Mouse (Mus musculus) heart, embryonic 15.5 days (tissue): ENCODE results near the gene Nxpe5. TPM values are rescaled to one million over a fixed set of nuclear protein-coding genes. Genes with fewer than 3 reads are reported as not detected.
A peak's percentile ranks its signal among the peaks of the same experiment; 100 is the strongest.

ENCODE experiments used
- ATAC-seq: fragments of 200-750 bp; cut with Nextera tagmentation; replicated peaks from 2 replicates; pipeline ENCODE4 v1.8.0; 2017; ENCODE audit warnings: low read depth, moderate TSS enrichment; ENCODE audit not compliant: insufficient number of reproducible peaks, insufficient read depth, low FRiP score
- H3K27ac ChIP-seq: fragments of 300-500 bp; sonication (generic); 2 replicates; pipeline ENCODE4 v1.5.1; 2015; ENCODE audit warnings: mild to moderate bottlenecking, inconsistent platforms
- H3K27me3 ChIP-seq: fragments of 300-500 bp; sonication (generic); 2 replicates; pipeline ENCODE4 v1.6.1; 2015; ENCODE audit warnings: inconsistent platforms
- H3K36me3 ChIP-seq: fragments of 300-500 bp; sonication (generic); 2 replicates; pipeline ENCODE4 v1.6.1; 2015; ENCODE audit warnings: mild to moderate bottlenecking, inconsistent platforms
- H3K4me1 ChIP-seq: fragments of 300-500 bp; sonication (generic); replicated peaks from 2 replicates; pipeline ENCODE4 v1.6.1; 2015; ENCODE audit warnings: inconsistent platforms
- H3K4me2 ChIP-seq: fragments of 300-500 bp; sonication (generic); 2 replicates; pipeline ENCODE4 v1.6.1; 2015; ENCODE audit warnings: inconsistent platforms, mild to moderate bottlenecking, moderate library complexity
- H3K4me3 ChIP-seq: fragments of 300-500 bp; sonication (generic); 2 replicates; pipeline ENCODE4 v1.5.1; 2015; ENCODE audit warnings: mild to moderate bottlenecking, inconsistent platforms
- H3K9ac ChIP-seq: fragments of 300-500 bp; sonication (generic); 2 replicates; pipeline ENCODE4 v1.6.1; 2015; ENCODE audit warnings: mild to moderate bottlenecking, inconsistent platforms
- H3K9me3 ChIP-seq: fragments of 300-500 bp; sonication (generic); replicated peaks from 2 replicates; pipeline ENCODE4 v1.6.1; 2016; ENCODE audit warnings: inconsistent platforms
- WGBS: fragments of 180-500 bp; shearing (Covaris S2); methylation state at CpG from one replicate; pipeline ENCODE4 v1.1.7; 2015; ENCODE audit warnings: mixed read lengths; 5-methylcytosine and 5-hydroxymethylcytosine counted together
- polyA plus RNA-seq: library from polyadenylated mRNA; unstranded; fragments of >200 nt; fragmentation: Nextera tagmentation; extraction: Ambion mirVana; gene quantifications from 2 replicates; pipeline ENCODE4 v1.2.1, GENCODE M21; 2015

Nxpe5 gene
- polyA plus RNA-seq, 1 experiment from 2014 or later = not detected

DNA sequence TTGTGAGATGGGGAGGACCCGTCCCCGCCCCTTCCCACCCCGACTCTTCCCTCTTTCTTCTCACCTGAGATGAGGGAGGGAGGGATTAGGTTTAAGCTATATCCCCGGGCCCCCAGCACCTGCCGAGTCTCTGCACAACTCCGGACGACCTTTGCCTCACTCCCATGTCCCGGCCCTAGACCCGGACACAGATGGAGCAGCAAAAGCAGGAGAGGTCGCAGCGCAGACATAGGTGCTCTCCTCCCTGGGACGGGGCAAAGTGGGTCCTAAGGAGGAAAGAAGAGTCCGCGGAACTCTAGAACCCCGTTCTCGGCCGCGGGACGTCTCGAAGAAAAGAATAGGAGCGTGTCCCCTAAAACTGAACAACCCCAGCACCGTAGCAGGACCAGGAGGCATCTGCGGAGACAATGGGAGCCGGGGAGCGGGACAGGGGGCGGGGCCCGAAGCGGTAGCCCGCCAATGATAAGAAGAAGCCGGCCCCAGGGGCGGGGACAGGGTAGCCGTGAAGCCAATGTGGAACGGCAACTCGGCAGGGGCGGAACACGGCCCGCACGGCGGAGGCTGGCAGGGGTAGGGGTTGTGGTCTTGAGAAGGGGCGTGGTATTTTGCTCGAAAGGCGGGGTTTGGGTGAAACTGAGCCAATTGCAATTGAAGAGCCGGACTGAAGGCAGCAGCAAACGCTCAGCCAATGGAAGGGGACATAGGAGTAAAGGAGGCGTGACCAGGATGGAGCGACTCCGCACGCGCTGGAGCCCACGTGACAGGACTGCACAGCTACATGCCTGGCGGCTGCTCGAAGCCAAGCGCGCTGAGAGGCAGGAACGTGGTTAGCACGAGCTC is 54.1 kb downstream of the Nxpe5 start, which contains the start of the genes Gm43720, Gpc2 and Stag3:
TSS of gene Gm43720 (minus strand) at position 374 of the 840 bp plus-strand sequence.
TSS of gene Gpc2 (minus strand) at position 421 of the 840 bp plus-strand sequence.
TSS of gene Stag3 (plus strand) at position 656 of the 840 bp plus-strand sequence.
- Histone ChIP-seq H3K36me3 (no peaks in the 10 kb centered on the region), H3K4me1 (peaks cover 21% of the 10 kb centered on the region), H3K9ac (peak within 1 kb of the TSS; percentile 58), H3K27me3 (no peaks in the 10 kb centered on the region), H3K9me3 (no peaks in the 10 kb centered on the region), H3K27ac (no peak within 1 kb of the TSS), H3K4me2 (peak within 1 kb of the TSS; percentile 89), H3K4me3 (peak within 1 kb of the TSS; percentile 61)
- WGBS = 1% methylated on average over 56 of the region's 56 CpGs
- peak; percentile 98 for ATAC-seq

DNA sequence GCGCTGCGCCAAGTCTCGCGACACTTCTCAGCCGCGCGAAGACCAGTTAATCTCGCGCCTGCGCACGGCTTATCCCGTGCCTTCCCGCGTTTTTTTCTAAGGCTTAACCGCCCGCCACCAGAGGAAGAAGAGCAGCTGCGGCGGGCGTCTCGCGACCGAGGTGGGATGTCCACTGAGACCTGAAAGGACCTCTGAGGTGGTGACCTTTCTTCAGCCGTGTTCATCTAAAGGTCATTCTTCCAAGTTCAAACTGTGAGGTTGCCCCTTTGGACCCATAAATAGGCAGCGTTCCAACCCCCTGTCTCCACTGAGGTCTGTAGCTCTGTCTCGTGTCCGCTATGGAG is 54.7 kb downstream of the Nxpe5 start:
- no peak for ATAC-seq
- WGBS = 22% methylated on average over 26 of the region's 26 CpGs
- Histone ChIP-seq H3K4me2 (peak overlapping the region; percentile 89), H3K27ac (no peak overlapping the region), H3K27me3 (no peaks in the 10 kb centered on the region), H3K4me1 (peaks cover 18% of the 10 kb centered on the region), H3K36me3 (no peaks in the 10 kb centered on the region), H3K4me3 (peak overlapping the region; percentile 61), H3K9ac (no peak overlapping the region), H3K9me3 (no peaks in the 10 kb centered on the region)

DNA sequence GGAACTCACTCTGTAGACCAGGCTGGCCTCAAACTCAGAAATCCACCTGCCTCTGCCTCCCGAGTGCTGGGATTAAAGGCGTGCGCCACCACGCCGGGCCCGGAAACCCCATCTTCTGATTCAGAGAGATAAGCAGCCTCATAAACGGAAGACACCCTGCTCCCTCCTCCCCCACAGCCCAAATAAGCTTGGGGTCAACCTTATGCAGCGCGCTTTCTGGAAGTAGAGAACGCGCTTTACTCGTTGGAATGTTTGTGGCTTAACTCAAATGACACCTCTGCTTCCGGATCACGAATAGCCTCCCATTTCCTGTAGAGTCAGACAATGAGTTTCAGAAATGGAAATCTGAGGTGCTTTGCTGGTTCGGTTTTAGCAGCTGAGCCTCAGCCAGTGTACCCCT is 55.1 kb downstream of the Nxpe5 start:
- Histone ChIP-seq H3K4me3 (no peak overlapping the region), H3K4me2 (no peak overlapping the region), H3K9ac (no peak overlapping the region), H3K36me3 (no peaks in the 10 kb centered on the region), H3K9me3 (no peaks in the 10 kb centered on the region), H3K4me1 (peaks cover 14% of the 10 kb centered on the region), H3K27ac (no peak overlapping the region), H3K27me3 (no peaks in the 10 kb centered on the region)
- no peak for ATAC-seq
- WGBS = 85% methylated on average over 15 of the region's 15 CpGs

DNA sequence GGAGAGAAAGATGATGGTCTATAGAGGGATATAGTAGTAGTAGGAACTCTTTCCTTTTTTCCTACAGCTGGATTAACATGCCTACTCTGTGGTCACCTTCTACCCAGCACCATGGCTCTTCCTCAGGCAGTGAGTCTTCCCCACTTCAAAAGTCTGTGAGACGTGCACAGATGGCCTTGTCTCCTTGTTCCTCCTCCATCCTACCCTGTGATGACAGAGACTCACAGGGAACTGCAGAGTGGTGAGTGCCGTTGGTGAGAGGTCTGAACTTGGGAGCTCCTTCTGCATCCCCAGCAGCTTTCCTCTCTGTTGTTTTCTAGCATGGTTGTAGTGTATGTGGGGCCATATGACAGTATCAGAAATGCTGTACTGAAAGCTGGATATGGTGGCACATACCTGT is 56.1 kb downstream of the Nxpe5 start:
- WGBS = 65% methylated on average over 2 of the region's 2 CpGs
- no peak for ATAC-seq

DNA sequence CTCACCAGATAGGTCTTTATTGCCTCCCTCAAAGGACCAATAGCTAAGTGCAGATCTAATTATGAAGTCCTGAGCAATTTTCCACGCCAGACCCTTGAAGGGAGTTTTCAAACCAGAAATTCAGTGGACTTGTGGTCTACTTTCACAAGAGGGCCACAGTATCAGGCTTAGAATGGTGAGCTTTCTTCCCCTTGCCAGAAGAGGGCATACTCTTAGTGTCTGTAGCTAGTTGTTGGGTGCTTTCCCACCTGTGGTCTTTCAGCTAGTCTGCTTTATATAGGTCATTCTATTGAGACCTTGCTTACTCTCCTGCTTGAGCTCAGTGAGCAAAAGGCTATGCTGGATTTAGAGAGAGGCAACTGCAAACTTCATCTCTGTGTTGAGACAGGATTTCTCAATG is 57.8 kb downstream of the Nxpe5 start:
- Histone ChIP-seq H3K9me3 (no peaks in the 10 kb centered on the region), H3K36me3 (no peaks in the 10 kb centered on the region), H3K27me3 (no peaks in the 10 kb centered on the region), H3K9ac (no peak overlapping the region), H3K4me3 (no peak overlapping the region), H3K4me1 (peaks cover 13% of the 10 kb centered on the region), H3K4me2 (no peak overlapping the region), H3K27ac (no peak overlapping the region)
- 57% methylated on average over 1 of the region's 1 CpGs for WGBS
- no peak for ATAC-seq

More for the DNA sequence above, 56.1 kb downstream of the Nxpe5 start:
- H3K4me3 ChIP-seq = no peak overlapping the region
- no peaks in the 10 kb centered on the region for H3K9me3 ChIP-seq
- no peaks in the 10 kb centered on the region for H3K36me3 ChIP-seq
- no peaks in the 10 kb centered on the region for H3K27me3 ChIP-seq
- H3K4me2 ChIP-seq = no peak overlapping the region
- peaks cover 13% of the 10 kb centered on the region for H3K4me1 ChIP-seq
- H3K9ac ChIP-seq = no peak overlapping the region
- H3K27ac ChIP-seq = no peak overlapping the region

DNA sequence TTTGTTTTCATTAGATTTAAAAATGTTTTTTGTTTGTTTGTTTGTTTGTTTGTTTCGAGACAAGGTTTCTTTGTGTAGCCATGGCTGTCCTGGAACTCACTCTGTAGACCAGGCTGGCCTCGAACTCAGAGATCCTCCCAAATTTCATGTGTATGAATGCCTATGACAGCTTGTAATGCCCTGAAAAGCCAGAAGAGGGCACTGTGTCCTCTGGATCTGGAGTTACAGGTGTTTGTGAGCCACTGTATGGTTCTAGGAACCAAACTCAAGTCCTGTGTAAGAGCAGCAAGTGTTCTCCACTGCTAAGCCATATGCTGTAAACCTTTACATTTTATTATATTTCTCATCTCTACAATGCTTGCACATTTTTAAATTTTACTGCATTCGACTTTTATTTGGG is 62.2 kb downstream of the Nxpe5 start:
- Histone ChIP-seq H3K4me3 (no peak overlapping the region), H3K4me1 (no peaks in the 10 kb centered on the region), H3K27me3 (no peaks in the 10 kb centered on the region), H3K4me2 (no peak overlapping the region), H3K27ac (no peak overlapping the region), H3K36me3 (no peaks in the 10 kb centered on the region), H3K9ac (no peak overlapping the region), H3K9me3 (no peaks in the 10 kb centered on the region)
- 68% methylated on average over 3 of the region's 3 CpGs for WGBS
- no peak for ATAC-seq

DNA sequence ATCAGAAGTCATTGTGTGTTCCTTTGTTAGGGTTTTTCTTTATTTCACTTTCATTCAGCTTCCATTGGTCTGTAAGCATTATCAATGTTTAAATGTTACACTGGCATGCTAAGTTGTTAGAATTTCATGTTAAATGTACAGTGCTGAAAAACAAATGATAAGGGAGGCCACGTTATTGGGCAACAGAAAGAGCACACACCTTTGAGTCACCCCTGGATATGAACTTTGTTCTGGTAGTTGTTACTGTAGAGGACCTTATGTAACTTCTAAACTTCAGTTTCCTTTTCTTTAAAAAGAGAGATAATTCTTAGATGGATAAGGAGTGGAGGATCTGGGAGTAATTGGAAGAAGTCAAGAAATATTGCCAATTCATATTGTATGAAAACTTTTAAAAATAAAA is 65.9 kb downstream of the Nxpe5 start:
- Histone ChIP-seq H3K27ac (no peak overlapping the region), H3K9me3 (no peaks in the 10 kb centered on the region), H3K4me3 (no peak overlapping the region), H3K36me3 (no peaks in the 10 kb centered on the region), H3K4me2 (no peak overlapping the region), H3K4me1 (no peaks in the 10 kb centered on the region), H3K27me3 (no peaks in the 10 kb centered on the region), H3K9ac (no peak overlapping the region)
- WGBS = 64% methylated on average over 1 of the region's 1 CpGs
- no peak for ATAC-seq

DNA sequence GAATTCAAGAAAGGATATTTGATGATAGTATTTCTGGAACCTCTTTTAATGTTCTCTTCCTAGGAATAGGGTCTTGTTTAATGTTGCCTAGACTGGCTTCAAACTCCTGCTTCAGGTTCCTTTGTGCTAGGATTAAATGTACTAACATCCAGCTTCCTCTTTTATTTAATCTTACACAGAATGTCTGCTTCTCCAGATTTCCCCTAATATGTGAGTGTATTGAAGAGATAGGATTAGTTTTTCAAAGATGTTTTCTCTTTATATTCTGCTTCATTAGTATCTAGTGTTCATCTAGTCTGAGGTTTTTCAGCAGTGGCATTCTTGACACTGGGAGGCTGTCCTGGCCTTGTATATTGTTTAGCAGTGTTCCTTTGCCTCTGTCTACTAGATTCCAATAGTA is 68.5 kb downstream of the Nxpe5 start:
- H3K36me3 ChIP-seq = no peaks in the 10 kb centered on the region
- no peak overlapping the region for H3K27ac ChIP-seq
- H3K9ac ChIP-seq = no peak overlapping the region
- H3K27me3 ChIP-seq = no peaks in the 10 kb centered on the region
- no peak overlapping the region for H3K4me2 ChIP-seq
- H3K4me3 ChIP-seq = no peak overlapping the region
- H3K9me3 ChIP-seq = no peaks in the 10 kb centered on the region
- H3K4me1 ChIP-seq = no peaks in the 10 kb centered on the region
- no peak for ATAC-seq

DNA sequence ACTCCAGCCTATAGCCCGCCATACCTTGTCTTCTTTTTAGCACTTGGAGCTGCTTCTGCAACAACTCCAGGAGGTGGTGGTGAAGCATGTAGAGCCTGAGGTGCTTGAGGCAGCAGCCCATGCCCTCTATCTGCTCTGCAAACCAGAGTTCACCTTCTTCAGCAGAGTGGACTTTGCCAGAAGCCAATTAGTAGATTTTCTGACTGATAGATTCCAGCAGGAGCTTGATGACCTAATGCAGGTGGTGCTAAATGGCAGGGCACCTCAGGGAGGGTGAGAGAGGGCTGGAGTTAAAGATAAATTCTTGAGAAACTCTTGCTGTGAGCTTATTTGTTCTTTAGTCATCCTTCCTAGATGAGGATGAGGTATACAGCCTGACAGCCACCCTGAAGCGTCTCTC is 73.9 kb downstream of the Nxpe5 start:
- Histone ChIP-seq H3K4me1 (no peaks in the 10 kb centered on the region), H3K9ac (no peak overlapping the region), H3K9me3 (no peaks in the 10 kb centered on the region), H3K27me3 (no peaks in the 10 kb centered on the region), H3K36me3 (no peaks in the 10 kb centered on the region), H3K4me2 (no peak overlapping the region), H3K27ac (no peak overlapping the region), H3K4me3 (no peak overlapping the region)
- ATAC-seq = no peak
- WGBS = 65% methylated on average over 2 of the region's 2 CpGs

Other genes with a start within 250 kb of the Nxpe5 start
- gene Azgp1, start 244.4 kb upstream of the Nxpe5 start, polyA plus RNA-seq = 0.13 TPM in 1 of 2 replicates, not detected in the other
- not detected in 2 replicates for gene Smok3a, start 204.6 kb upstream of the Nxpe5 start, polyA plus RNA-seq
- gene Smok3b, start 204.5 kb upstream of the Nxpe5 start, polyA plus RNA-seq = not detected in 2 replicates
- gene Smok3c, start 172.7 kb upstream of the Nxpe5 start, polyA plus RNA-seq = not detected in 2 replicates
- 8.4 and 10.2 TPM in 2 replicates for gene Zkscan1, start 140.8 kb upstream of the Nxpe5 start, polyA plus RNA-seq
- 31.2 and 45.8 TPM in 2 replicates for gene Zscan21, start 109.0 kb upstream of the Nxpe5 start, polyA plus RNA-seq
- gene Zfp113, start 70.2 kb upstream of the Nxpe5 start, polyA plus RNA-seq = 10.5 and 14.3 TPM in 2 replicates
- 231 and 274 TPM in 2 replicates for gene Cops6, start 64.8 kb upstream of the Nxpe5 start, polyA plus RNA-seq
- gene Ap4m1, start 53.9 kb upstream of the Nxpe5 start, polyA plus RNA-seq = 10.4 and 13.9 TPM in 2 replicates
- gene Mcm7, start 53.5 kb upstream of the Nxpe5 start, polyA plus RNA-seq = 91.8 and 123 TPM in 2 replicates
- 54.4 and 61.7 TPM in 2 replicates for gene Taf6, start 38.4 kb upstream of the Nxpe5 start, polyA plus RNA-seq
- gene Cnpy4, start 38.4 kb upstream of the Nxpe5 start, polyA plus RNA-seq = 18.8 and 27.3 TPM in 2 replicates
- gene Mblac1, start 31.6 kb upstream of the Nxpe5 start, polyA plus RNA-seq = 5.1 and 6.7 TPM in 2 replicates
- 78.6 and 81.2 TPM in 2 replicates for gene Lamtor4, start 29.6 kb downstream of the Nxpe5 start, polyA plus RNA-seq
- gene BC037034, start 38.1 kb downstream of the Nxpe5 start, polyA plus RNA-seq = 2.9 and 4.7 TPM in 2 replicates
- 0.59 and 0.76 TPM in 2 replicates for gene Gal3st4, start 46.9 kb downstream of the Nxpe5 start, polyA plus RNA-seq
- 0.10 TPM in 1 of 2 replicates, not detected in the other for gene Gm43720, start 54.1 kb downstream of the Nxpe5 start, polyA plus RNA-seq
- 6.3 and 8.6 TPM in 2 replicates for gene Gpc2, start 54.1 kb downstream of the Nxpe5 start, polyA plus RNA-seq
- 1.4 and 2.5 TPM in 2 replicates for gene Stag3, start 54.3 kb downstream of the Nxpe5 start, polyA plus RNA-seq
- gene Pvrig, start 116.1 kb downstream of the Nxpe5 start, polyA plus RNA-seq = 0.11 and 0.30 TPM in 2 replicates
- 19.4 and 20.1 TPM in 2 replicates for gene Zfp157, start 215.6 kb downstream of the Nxpe5 start, polyA plus RNA-seq